27 mouse cellular contexts compared by ENCODE assay signal in the genomic region with DNA sequence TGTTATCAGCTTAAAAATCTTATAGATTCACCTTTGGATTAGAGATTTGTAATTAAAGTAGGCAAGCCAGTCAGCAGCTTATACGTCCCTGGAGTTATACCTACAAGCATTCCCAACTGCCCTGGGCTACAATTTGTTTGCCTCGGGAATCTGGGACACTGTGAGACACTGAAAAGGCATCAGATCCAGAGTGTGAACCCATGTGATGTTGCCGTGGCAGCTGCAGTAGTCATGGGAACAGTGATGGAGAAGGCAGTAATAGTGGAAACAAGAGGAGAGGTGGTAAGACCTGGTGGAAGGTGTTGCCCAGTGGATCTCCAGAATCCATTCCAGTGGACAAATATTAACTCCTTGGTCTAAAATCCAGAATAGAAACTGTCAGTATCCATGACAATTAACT. TPM values are rescaled to one million over a fixed set of nuclear protein-coding genes. Genes with fewer than 3 reads are reported as not detected.
"Had no signal": no experiment of that assay in that cellular context is flagged by ENCODE, and none has a peak within 500 bp of the region (broad histone marks: within the 10 kb centered on the region; RNA-seq: fewer than 3 reads in every experiment).

No protein-coding gene starts in this region.

- H3K4me3 ChIP-seq: liver, embryonic 13.5 days; liver, embryonic 15.5 days; lung, embryonic 15.5 days; megakaryocyte, embryonic 14.5 days; midbrain, embryonic 12.5 days; midbrain, embryonic 15.5 days; myocyte; neural tube, embryonic 13.5 days; neural tube, embryonic 15.5 days had no signal

- ATAC-seq: liver, postnatal 0 days; lung, postnatal 0 days; midbrain, embryonic 15.5 days had no signal

- H3K36me3 ChIP-seq: liver, embryonic 13.5 days; liver, embryonic 15.5 days; lung, embryonic 15.5 days; midbrain, embryonic 12.5 days; midbrain, embryonic 15.5 days; neural tube, embryonic 13.5 days; neural tube, embryonic 15.5 days had no signal

- H3K27ac ChIP-seq: liver, embryonic 13.5 days; liver, embryonic 15.5 days; lung, embryonic 15.5 days; macrophage; midbrain, embryonic 12.5 days; midbrain, embryonic 15.5 days; neural tube, embryonic 13.5 days; neural tube, embryonic 15.5 days had no signal

- H3K9me3 ChIP-seq: liver, embryonic 13.5 days; liver, embryonic 15.5 days; lung, embryonic 15.5 days; midbrain, embryonic 15.5 days; neural tube, embryonic 13.5 days; neural tube, embryonic 15.5 days had no signal

- H3K27me3 ChIP-seq: liver, embryonic 13.5 days; liver, embryonic 15.5 days; lung, embryonic 15.5 days; midbrain, embryonic 12.5 days; midbrain, embryonic 15.5 days; neural tube, embryonic 13.5 days; neural tube, embryonic 15.5 days had no signal

- H3K9ac ChIP-seq: liver, embryonic 13.5 days; liver, embryonic 15.5 days; liver, postnatal 0 days; lung, embryonic 15.5 days; midbrain, embryonic 12.5 days; midbrain, embryonic 15.5 days; neural tube, embryonic 13.5 days; neural tube, embryonic 15.5 days had no signal

- H3K4me1 ChIP-seq: liver, embryonic 13.5 days; liver, embryonic 15.5 days; lung, embryonic 15.5 days; megakaryocyte, embryonic 14.5 days; midbrain, embryonic 12.5 days; midbrain, embryonic 15.5 days had no signal

- DNase-seq: liver, embryonic 13.5 days; liver, postnatal 0 days; lung, adult 2 months; lung, postnatal 14 days; lung, postnatal 36 days; right cerebral cortex, adult 18-20 months; right cerebral cortex, postnatal 25 days; right cerebral cortex, postnatal 4 days; spleen, adult 18-20 months; thymus, adult 18-20 months; thymus, postnatal 14 days; thymus, postnatal 36 days had no signal

- H3K4me2 ChIP-seq: liver, embryonic 13.5 days; liver, embryonic 15.5 days; lung, embryonic 15.5 days; midbrain, embryonic 12.5 days; midbrain, embryonic 15.5 days; neural tube, embryonic 13.5 days; neural tube, embryonic 15.5 days had no signal

RNA-seq across cellular contexts. Expression of a gene that starts 7.8 kb away (rescaled TPM):
- total RNA-seq: megakaryocyte progenitor cell, adult 5-6 weeks had no signal
- polyA plus RNA-seq: liver, embryonic 13.5 days; liver, embryonic 15.5 days; liver, postnatal 0 days; macrophage; midbrain, embryonic 12.5 days; myocyte; neural tube, embryonic 11.5 days; neural tube, embryonic 13.5 days; neural tube, embryonic 15.5 days; small intestine, adult 2 months; stomach, embryonic 16.5 days; thymus, postnatal 0 days had no signal
